Mouse (Mus musculus) kidney, adult 2 months (tissue): Measurements from ENCODE around the gene Ak6.

Experiments used
- CTCF ChIP-seq: fragments of 200-500 bp; conservative IDR thresholded peaks from 2 replicates; pipeline ENCODE4 v1.5.1; 2011; ENCODE audit warnings: low read depth, mild to moderate bottlenecking, control low read depth, low read length, moderate library complexity, mixed read lengths; ENCODE audit not compliant: insufficient read depth, insufficient read length
- POLR2A ChIP-seq: fragments of 200-500 bp; IDR thresholded peaks from one replicate; pipeline ENCODE4 v1.6.1; 2011; ENCODE audit warnings: low read depth, low read length, control low read depth

DNA sequence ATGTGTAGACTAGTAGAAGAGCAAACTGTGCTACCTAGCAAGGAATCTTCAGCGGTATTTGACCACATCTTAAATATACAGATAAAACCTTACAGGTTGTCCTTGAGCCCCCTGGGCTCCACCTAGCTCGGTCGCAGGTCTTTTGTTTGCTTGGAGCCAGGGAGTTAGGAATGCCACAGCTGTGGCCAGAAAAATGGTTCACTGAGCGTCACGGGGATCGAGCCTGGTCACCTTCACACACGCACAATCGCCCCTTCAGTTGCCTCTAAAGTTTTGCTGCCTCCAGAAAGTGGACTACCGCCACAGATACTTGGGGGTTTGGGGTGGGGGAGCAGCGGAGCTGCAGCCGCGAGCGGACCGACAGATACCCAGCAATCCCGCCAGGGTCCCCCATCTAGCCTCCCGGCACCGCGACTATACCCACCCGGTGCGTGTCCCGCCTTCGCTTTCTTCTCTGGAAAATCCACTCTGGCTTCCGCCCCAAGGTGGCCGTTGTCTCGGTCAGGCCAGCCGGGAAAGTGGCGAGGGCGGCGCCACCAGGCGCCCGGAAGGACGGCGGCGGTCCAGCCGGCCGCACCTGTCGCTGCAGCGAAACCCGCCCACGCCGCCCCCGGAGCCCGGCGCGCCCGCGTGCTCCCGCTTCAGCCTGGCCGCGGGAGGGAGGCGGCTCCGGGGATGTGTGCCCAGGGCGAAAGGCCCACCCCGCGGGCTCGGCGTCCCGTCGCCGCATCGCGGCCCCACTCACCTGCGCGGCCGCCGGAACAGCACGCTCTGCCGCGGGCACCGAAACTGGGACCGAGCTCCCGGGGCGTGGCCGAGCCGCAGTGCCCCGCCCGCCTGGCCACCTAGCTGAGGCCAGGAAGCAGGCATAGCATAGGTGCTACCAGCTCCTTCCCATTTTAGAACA is 34.3 kb upstream of the Ak6 start, which contains the start of gene Marveld2:
- TF ChIP-seq POLR2A (no peak), CTCF (0 out of 2 replicates have a peak, but pooled peaks have one; percentile 29)
